7 mouse cellular contexts compared by ENCODE assay signal in the genomic region with DNA sequence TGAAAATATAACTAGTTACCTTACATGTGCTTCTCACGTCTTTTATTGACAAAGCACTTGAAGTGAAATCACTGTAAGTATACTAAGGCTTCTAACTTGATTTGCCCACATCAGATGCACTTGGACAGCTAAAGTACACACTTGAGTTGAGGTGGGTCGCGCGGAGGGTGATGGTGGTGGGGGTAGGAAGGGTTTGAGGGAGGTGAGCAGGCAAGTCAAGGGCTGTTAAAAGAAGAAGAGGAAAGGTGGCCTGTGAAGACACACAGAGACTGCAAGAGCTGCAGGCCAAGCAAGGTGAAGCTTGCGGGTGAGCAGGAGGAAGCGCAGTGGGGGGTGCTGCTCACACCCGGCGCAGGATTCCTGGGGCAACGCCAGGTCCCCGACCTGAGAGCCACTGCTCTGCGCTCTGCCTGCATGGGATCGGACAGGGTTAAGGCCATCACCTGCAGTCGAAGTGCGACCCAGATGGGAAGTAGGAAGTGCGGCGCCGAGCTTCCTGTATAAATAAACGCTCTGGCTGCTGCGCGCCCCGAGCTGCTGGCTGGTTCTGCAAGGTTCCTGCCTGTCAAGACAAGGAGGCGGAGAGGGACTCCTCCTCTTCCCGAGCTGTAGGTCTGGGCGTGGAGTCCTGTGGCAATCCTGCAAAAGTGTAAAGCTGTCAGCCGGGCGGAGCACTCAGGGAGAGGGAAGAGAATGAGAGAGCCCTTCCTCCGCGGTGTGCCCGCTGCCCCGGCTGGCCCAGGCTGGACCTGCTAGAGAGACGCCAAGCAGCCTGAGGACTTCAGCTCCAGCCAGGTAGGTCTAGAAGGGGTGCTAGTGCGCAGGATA.
DNase-seq lines count a peak whose midpoint lies in the region; ATAC-seq and TF ChIP-seq lines count a peak whose summit lies in the region.

No protein-coding gene starts in this region.

- H3K4me3 ChIP-seq in forebrain, embryonic 10.5 days: peak overlapping the region; percentile 61
- H3K4me3 ChIP-seq in heart, embryonic 14.5 days (ENCODE audit: control insufficient read depth in 1 of 2, insufficient read depth in 1 of 2, low read depth in 1 of 2, low read length in 2 of 2): peak overlapping the region; percentile 56 to 64
- H3K4me3 ChIP-seq in liver, embryonic 12.5 days: peak overlapping the region; percentile 53
- peak overlapping the region; percentile 9 for H3K4me3 ChIP-seq in myocyte
- peak overlapping the region; percentile 53 for H3K4me3 ChIP-seq in stomach, embryonic 16.5 days (replicated peaks; ENCODE audit: low read length)

- H3K36me3 ChIP-seq in forebrain, embryonic 10.5 days (replicated peaks): no peaks in the 10 kb centered on the region
- no peaks in the 10 kb centered on the region for H3K36me3 ChIP-seq in heart, embryonic 14.5 days (ENCODE audit: control insufficient read depth, insufficient read depth, low read length)
- H3K36me3 ChIP-seq in liver, embryonic 12.5 days: no peaks in the 10 kb centered on the region
- no peaks in the 10 kb centered on the region for H3K36me3 ChIP-seq in myocyte (ENCODE audit: control insufficient read depth, insufficient read depth)
- no peaks in the 10 kb centered on the region for H3K36me3 ChIP-seq in stomach, embryonic 16.5 days (ENCODE audit: control insufficient read depth, insufficient read depth, low read length)

- H3ac ChIP-seq in myocyte (ENCODE audit: control insufficient read depth, insufficient read length): no peak overlapping the region

- H3K9me3 ChIP-seq in forebrain, embryonic 10.5 days: no peaks in the 10 kb centered on the region
- H3K9me3 ChIP-seq in heart, embryonic 14.5 days (ENCODE audit: control insufficient read depth, low read length): no peaks in the 10 kb centered on the region
- H3K9me3 ChIP-seq in liver, embryonic 12.5 days (replicated peaks): no peaks in the 10 kb centered on the region
- no peaks in the 10 kb centered on the region for H3K9me3 ChIP-seq in stomach, embryonic 16.5 days (replicated peaks; ENCODE audit: control insufficient read depth, low read length)

- 8% methylated on average over 32 of the region's 32 CpGs for WGBS in forebrain, embryonic 10.5 days
- 6% methylated on average over 32 of the region's 32 CpGs for WGBS in heart, embryonic 14.5 days
- WGBS in liver, embryonic 12.5 days (ENCODE audit: insufficient replicate concordance): 8% methylated on average over 30 of the region's 32 CpGs
- WGBS in stomach, embryonic 16.5 days: 4% methylated on average over 32 of the region's 32 CpGs

- peaks cover 39% of the 10 kb centered on the region for H3K27me3 ChIP-seq in forebrain, embryonic 10.5 days (ENCODE audit: poor library complexity, severe bottlenecking)
- H3K27me3 ChIP-seq in heart, embryonic 14.5 days (ENCODE audit: control insufficient read depth, insufficient read depth, low read length): no peaks in the 10 kb centered on the region
- H3K27me3 ChIP-seq in liver, embryonic 12.5 days (replicated peaks): peaks cover 44% of the 10 kb centered on the region
- H3K27me3 ChIP-seq in myocyte (ENCODE audit: control insufficient read depth, insufficient read depth, insufficient read length): peaks cover 19% of the 10 kb centered on the region
- H3K27me3 ChIP-seq in stomach, embryonic 16.5 days (ENCODE audit: control insufficient read depth, insufficient read depth, low read length): peaks cover 9% of the 10 kb centered on the region

- H3K4me2 ChIP-seq in heart, embryonic 14.5 days (ENCODE audit: low read length): peak overlapping the region; percentile 88
- H3K4me2 ChIP-seq in liver, embryonic 12.5 days: peak overlapping the region; percentile 72
- peak overlapping the region; percentile 64 for H3K4me2 ChIP-seq in myocyte (ENCODE audit: low read depth)
- peak overlapping the region; percentile 60 for H3K4me2 ChIP-seq in stomach, embryonic 16.5 days (ENCODE audit: low read depth, low read length)

- ATAC-seq in heart, embryonic 14.5 days (ENCODE audit: insufficient number of reproducible peaks, insufficient read depth, low FRiP score, low read depth): peak; percentile 64
- peak; percentile 44; the same call in 1 of the 2 replicates for ATAC-seq in liver, embryonic 12.5 days
- ATAC-seq in stomach, embryonic 16.5 days (ENCODE audit: insufficient read depth, low FRiP score): peak; percentile 91

- peak; percentile 12 for DNase-seq in brain, embryonic 18.5 days (ENCODE audit: low read depth, low spot score)
- peak; percentile 52 for DNase-seq in forebrain, embryonic 10.5 days (ENCODE audit: extremely low spot score, low spot score)
- peak; percentile 80 for DNase-seq in kidney, postnatal 10 days

- peaks cover 30% of the 10 kb centered on the region for H3K4me1 ChIP-seq in forebrain, embryonic 10.5 days
- H3K4me1 ChIP-seq in heart, embryonic 14.5 days (ENCODE audit: control insufficient read depth in 2 of 2, insufficient read depth in 2 of 2, low read length in 2 of 2): peaks cover 6 to 17% of the 10 kb centered on the region in 2 experiments; a peak in 3 of 4 replicates
- H3K4me1 ChIP-seq in liver, embryonic 12.5 days: peaks cover 12% of the 10 kb centered on the region
- peaks cover 7% of the 10 kb centered on the region; the same call in 1 of the 2 replicates for H3K4me1 ChIP-seq in stomach, embryonic 16.5 days (ENCODE audit: control insufficient read depth, insufficient read depth, low read length)

- peak overlapping the region; percentile 76 for H3K27ac ChIP-seq in forebrain, embryonic 10.5 days
- H3K27ac ChIP-seq in heart, embryonic 14.5 days (replicated peaks in 1 of 2; ENCODE audit: control insufficient read depth in 1 of 2, insufficient read depth in 1 of 2, low read depth in 2 of 2, low read length in 2 of 2): no peak overlapping the region
- no peak overlapping the region for H3K27ac ChIP-seq in liver, embryonic 12.5 days
- peak overlapping the region; percentile 80 for H3K27ac ChIP-seq in stomach, embryonic 16.5 days (ENCODE audit: low read length)

- TF ChIP-seq POLR2A in myocyte (IDR thresholded peaks at IDR 0.05; ENCODE audit: insufficient read length, low read depth): no peak

- no peaks in the 10 kb centered on the region for H3K79me2 ChIP-seq in myocyte (ENCODE audit: control insufficient read depth, insufficient read depth)

- peak overlapping the region; percentile 71 for H3K9ac ChIP-seq in heart, embryonic 14.5 days (ENCODE audit: low read length)
- 0 out of 2 replicates have a peak overlapping the region, but pooled peaks have one; percentile 17 for H3K9ac ChIP-seq in liver, embryonic 12.5 days
- peak overlapping the region; percentile 69 for H3K9ac ChIP-seq in stomach, embryonic 16.5 days (ENCODE audit: low read length)

TF ChIP-seq in myocyte, 11 proteins besides CTCF, POLR2A, EP300 and RAD21:
- no peak for TF ChIP-seq MYOD1 (IDR thresholded peaks at IDR 0.05; ENCODE audit: control insufficient read depth in 1 of 3, insufficient read length in 2 of 3, low read depth in 2 of 3)
- TF ChIP-seq POLR2AphosphoS2 (IDR thresholded peaks at IDR 0.05; ENCODE audit: insufficient read length, low read depth): no peak
- TF ChIP-seq CEBPB (IDR thresholded peaks at IDR 0.05; ENCODE audit: insufficient read depth, poor library complexity, severe bottlenecking): no peak
- TF ChIP-seq USF1 (IDR thresholded peaks at IDR 0.05; ENCODE audit: low read depth): no peak
- TF ChIP-seq SRF (IDR thresholded peaks at IDR 0.05; ENCODE audit: control insufficient read depth, insufficient read length, low read depth): no peak
- no peak for TF ChIP-seq TCF12 (IDR thresholded peaks at IDR 0.05; ENCODE audit: insufficient read depth, poor library complexity, severe bottlenecking)
TF ChIP-seq in myocyte: peak in this region for 0.

Comparison
In these comparisons a context has a peak if more than half of its experiments do, and no peak if none do; other contexts are left out.
1. DNase-seq: peak in every context shown above with its lines; median percentile 80 in kidney, postnatal 10 days; 52 in forebrain, embryonic 10.5 days; 12 in brain, embryonic 18.5 days.
2. H3K27ac ChIP-seq: peak in forebrain, embryonic 10.5 days (single experiment) and stomach, embryonic 16.5 days (single experiment); none in heart, embryonic 14.5 days (0 of 2) and liver, embryonic 12.5 days (single experiment).
3. H3K4me3 ChIP-seq: peak in every context shown above with its lines; median percentile 61 in forebrain, embryonic 10.5 days; 60 in heart, embryonic 14.5 days; 53 in liver, embryonic 12.5 days; 53 in stomach, embryonic 16.5 days; 9 in myocyte.
4. H3K9ac ChIP-seq: peak in every context shown above with its lines; median percentile 71 in heart, embryonic 14.5 days; 69 in stomach, embryonic 16.5 days; 17 in liver, embryonic 12.5 days.
5. Peak in every context shown above with its lines, with median percentiles within 50 percentile points of each other: ATAC-seq and H3K4me2 ChIP-seq.